Mouse (Mus musculus) layer of hippocampus, adult 9-10 months (tissue): ENCODE results near the gene Macrod2.
A peak's percentile ranks its signal among the peaks of the same experiment; 100 is the strongest.

Source experiments
- DNase-seq: peaks from one replicate; pipeline ENCODE4 v3.0.0; 2022; ENCODE audit warnings: low spot score

Gene Macrod2

DNA sequence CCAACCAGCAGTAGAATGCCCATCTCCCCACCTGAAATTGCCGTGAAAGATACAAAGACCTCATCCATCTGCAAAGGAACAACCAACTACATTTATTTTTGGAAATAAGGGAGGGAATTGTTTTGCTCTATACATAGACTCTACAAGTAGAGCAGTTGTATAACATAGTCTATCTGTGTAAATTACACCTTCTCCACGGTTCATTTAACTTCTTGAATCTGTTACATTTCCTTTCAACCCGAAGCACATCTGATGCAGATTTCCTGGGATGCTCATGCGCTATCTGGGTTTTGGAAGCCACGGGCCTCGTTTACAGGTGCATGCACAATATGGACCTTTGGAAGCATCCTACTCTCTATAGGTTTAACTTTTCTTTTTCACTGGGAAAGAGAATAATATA lies 175.8 kb downstream of the Macrod2 start:
- DNase-seq, result no peak

DNA sequence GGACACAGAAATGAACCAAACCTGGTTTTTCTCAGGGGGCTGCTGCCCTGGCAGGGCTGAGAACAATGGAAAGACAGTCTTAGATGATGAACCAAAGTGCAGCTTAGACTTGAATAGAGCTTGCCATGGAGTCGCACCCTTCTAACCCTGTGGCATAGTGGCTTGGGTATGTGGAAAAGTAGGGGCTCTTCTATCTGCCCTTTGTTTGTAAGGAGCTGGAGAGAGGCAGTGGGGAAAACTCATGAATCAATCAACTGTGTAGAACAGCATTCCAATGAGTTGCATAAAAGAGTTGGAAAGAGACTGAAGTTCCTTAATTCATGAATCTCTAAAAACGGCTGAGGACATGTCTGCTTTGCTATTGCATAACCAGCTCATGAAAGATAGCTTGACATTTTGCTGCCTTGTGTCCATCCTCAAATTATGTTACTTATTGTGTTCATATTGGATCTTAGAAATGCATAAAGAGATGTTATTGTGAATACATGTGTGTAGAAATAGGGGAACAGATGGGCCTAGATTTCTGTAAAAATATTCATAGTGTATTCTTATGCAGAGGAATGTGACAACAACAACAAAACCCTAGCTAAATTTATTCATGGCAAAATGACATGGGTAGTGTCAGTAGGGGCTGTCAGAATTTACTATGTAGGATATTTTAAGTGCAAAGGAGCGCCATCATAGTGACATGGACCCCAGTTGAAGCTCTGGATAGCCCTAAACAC lies 197.6 kb downstream of the Macrod2 start:
- peak; percentile 22 for DNase-seq

DNA sequence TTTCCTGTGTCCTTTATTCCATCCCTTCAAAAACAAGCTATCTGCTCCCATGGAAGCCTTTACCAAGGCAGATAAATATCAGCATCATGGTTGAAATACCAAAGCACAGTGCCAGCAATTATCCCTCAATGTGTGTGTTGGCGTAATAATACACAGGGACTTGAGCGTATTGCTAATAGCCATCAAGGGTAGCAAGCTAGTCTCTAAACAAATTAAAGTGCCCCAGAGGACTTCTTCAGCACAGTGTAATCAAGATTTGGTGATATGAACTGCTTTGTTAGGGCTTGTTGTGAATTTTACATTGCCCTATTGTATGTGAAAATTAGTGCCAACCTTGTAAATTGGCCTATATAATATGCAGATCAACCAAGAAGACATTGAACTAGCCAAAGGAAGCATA lies 201.8 kb downstream of the Macrod2 start:
- DNase-seq, result no peak

DNA sequence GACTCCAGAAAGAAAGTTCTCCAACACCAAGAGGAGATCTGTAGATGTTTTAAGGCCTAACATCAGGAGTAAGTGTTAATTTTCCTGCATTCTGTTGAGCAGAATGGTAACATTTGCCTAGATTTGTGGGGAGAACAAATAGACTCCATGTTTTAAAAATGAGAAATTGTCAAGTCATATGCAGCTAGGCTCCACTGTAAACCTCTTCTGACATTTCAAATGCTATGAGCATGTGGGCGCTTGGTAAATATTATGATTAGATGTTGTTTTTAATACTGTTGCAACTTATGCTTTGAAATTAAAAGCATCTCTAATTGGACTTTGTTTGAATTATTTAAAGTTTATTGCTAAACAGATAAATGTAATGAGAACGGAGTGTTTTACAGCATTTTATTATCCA lies 220.3 kb downstream of the Macrod2 start:
- DNase-seq, result no peak

DNA sequence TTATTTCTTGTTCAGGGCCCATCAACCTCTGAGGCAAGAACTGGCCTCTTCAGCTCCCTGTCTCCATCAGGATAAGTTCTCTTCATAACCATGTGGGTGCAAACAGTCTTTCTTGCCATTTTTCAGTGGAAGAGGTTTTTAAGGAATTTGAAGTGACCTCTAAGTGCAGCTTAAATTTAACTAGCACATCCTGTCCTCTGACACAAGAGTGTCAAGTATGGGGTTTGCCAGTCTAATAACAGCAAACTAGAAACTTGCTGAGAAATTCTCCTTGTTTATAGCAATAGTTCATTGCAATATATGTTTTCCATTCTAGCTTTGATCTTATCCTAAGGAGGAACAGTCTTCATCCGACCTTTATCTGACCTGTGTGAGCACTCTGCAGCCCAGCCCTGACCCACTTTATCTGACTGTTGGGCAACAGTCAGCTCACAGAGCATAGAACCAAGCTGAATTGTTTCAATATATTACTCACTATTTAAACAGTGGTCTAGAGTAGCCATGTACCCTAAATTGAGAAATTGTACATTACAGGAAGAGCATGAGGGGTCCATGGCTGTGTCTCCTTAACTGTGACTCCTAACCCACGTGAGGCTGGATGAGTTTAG lies 226.7 kb downstream of the Macrod2 start:
- DNase-seq, result no peak

DNA sequence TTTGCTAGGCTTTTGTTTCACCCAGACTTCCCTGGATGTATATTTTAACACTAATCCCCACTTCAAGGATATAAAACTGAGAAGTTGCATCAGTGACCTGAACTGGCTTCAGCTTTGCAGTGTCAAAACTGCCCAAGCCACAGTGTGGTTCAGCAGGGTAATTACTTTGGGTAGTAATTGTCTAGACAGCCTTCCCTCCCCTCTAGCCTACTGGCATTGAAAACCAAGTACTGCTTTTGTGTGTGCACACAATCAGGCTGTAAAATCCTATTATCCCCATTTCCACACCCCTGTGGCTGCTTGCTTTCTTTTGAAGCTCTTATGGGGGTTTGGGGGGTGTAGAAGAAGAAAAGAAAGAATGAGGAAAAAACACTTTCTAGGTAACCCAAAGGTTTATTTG lies 258.4 kb downstream of the Macrod2 start:
- no peak for DNase-seq

DNA sequence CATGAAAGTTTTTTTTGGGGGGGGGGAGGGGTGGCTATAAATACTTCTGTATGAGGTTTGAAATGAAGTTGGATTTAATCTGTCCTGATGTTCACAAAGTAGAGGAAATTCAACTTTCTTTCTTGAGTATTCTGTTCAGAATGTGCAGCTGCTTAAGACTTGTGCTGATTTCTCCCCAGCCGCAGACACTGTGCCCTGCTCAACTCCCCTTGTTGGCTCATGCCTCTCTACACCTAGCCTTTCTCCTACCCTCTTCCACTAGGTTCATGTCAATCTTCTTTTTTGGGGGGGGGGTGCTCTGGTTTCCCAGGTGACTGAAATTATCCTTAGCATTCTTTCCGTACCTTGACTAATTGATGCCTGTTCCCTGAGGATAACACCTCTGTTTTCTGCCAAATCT lies 258.9 kb downstream of the Macrod2 start:
- no peak for DNase-seq

DNA sequence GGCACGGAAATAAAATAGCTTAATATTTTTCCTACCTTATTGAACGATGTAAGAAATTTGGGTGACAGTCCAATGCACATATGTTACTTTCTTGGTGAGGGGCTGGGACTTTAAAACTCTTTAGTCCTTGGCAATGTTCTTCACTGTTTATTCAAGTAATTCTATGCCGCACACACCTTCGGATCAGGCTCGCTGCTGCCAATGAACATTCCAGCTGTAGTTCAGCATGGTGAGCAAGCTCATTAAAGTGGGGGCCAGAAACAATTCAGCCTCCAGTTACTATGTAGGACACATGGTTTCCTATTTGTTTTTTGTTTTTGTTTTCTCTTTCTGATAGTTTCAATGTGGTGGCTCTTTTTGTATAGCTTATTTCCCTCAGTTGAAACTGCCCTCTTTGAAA lies 267.6 kb downstream of the Macrod2 start:
- no peak for DNase-seq

DNA sequence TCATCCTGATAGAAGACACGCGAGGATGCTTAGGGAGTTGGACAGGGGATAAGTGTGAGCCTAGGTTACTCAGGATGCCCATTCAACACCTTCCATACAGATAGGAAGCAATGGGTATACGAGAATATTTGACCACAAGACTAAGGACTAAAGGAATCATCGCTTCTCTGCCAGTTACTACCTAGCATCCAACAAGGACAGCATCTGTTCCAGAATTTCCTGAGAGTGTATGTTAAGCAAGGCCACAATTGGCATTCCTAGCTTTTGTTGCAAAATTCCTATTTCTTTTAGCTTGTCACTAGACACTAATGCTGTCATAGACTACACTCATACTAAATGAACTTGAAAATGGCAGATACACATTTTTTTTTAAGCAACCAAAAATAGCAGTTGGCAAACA lies 269.3 kb downstream of the Macrod2 start:
- no peak for DNase-seq

DNA sequence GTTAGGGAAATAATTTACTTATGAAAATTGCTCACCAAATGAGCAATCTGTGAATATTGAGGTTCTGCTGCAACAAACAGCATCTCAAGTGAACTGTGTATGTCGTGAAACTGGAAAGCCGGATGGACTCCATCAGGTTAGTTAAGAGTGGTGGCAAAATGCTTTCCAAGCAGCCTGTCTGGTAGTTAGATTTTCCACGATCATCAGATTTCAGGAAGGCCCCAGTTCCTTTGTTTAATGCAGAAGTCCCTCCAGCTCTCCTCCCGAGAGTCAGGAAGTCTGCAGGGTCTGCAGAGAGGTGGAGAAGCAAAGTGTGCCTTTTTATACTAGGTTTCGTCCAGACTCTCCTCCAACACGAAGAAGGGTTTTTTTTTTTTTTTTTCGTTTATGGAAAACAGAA lies 271.7 kb downstream of the Macrod2 start:
- DNase-seq, result no peak

DNA sequence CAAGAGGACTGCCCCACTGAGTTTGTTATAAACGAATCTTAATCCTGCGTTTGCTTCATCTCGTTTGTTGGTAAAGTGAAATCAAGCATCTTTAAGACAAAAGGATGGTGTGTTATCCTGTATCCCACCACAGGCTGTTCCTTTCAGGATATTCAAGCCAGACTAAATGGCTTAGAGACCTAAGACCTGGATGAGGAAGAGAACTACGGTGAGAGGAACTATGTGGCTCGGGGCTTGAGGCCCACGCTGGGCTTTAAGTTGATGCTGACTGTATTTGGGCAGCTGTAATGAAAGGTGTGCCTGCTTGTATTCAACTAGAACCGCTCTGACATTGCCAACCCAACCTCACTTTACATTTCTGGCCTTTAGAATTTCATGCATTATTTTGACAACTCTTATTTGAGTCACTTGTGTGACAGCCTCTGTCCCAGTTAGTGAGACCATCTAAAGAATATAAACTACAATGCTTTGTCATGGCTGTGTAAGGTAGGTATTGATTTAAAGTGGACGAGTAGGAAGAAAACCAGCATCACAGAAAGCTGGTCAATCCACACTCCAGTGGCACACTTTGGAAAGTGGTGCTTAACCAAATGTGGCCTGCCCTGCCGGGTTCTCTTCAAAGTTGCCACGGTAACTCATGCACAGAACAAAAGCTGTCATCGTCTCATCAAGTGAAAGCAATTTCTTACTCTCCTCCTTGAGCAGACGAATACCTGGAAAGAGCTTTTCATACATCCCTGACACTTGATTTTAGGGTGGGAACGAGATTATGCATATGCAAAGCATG lies 272.3 kb downstream of the Macrod2 start:
- DNase-seq, result no peak

DNA sequence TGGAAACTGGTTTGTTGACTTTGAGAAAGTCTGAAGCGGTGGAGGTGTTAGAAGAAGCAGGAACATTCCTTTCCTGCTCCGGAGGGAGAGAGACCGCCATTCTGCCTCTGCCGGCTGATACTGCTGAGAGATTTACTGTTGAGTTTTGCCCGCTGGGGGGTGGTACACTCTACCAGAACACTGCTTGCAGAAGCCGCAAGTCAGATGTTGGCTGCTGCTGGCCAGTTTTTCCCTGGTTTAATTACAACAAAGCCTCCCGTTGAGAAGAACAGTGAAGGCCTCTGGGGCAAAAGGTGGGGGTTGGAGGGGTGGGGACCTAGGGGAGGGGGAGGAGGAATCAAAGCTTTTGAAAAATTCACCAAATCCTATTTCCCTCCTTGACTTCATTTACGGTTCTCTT lies 273.2 kb downstream of the Macrod2 start:
- peak; percentile 61 for DNase-seq

DNA sequence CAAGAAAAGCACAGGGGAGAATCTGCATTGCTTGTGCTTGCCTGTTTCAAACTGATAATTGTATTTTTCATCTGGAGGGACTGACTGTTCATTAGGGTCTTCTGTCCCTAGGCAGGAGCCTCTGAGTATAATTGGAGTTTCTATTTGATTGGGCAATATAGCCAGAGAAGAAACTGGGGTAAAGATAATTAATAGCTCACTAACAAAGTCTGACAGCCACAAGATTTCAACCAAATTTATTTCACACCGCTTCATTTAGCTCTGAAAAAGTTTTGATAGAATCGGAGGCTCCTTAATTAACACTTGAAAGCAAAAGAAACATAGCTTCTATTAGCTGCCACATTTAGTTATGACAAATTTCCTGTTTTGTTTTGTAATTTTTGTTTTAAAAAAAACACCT lies 274.0 kb downstream of the Macrod2 start:
- no peak for DNase-seq

DNA sequence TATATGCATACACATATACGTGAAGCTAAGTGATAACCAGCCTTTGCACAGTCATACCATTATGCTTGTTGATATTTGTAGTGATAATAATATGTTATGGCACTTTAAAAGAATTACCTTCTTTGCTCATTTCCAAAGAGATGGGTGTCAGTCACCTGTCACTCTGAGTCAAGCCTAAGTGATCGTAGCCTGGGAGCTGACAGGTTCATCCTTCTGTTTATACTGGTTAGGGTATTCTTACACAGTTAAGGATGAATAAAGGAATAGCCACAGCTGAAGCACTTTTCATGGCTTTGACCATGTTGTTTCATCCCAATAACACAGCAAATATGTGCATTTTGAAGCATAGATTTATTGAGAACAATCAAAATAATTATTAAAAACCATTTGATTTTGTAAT lies 274.7 kb downstream of the Macrod2 start:
- no peak for DNase-seq

DNA sequence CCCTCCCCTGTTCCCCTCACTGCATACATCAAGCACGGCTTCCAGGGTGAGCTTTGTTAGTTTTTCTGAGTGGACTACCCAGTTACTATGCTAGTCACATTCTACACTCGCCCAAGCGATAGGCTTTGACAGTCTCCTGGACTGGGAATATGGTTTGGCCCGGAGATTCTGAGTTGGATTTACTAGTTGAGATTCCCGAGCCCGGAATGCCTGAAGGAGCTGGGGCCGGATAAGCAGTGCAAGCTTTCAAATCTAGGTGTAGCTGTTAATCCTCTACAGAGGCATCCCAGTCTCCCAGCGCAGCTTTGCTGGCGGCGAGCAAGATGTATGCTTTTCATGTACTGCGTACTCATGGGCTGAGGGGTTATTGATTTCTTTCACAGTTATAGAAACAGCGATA lies 275.3 kb downstream of the Macrod2 start:
- DNase-seq, result peak; percentile 35

DNA sequence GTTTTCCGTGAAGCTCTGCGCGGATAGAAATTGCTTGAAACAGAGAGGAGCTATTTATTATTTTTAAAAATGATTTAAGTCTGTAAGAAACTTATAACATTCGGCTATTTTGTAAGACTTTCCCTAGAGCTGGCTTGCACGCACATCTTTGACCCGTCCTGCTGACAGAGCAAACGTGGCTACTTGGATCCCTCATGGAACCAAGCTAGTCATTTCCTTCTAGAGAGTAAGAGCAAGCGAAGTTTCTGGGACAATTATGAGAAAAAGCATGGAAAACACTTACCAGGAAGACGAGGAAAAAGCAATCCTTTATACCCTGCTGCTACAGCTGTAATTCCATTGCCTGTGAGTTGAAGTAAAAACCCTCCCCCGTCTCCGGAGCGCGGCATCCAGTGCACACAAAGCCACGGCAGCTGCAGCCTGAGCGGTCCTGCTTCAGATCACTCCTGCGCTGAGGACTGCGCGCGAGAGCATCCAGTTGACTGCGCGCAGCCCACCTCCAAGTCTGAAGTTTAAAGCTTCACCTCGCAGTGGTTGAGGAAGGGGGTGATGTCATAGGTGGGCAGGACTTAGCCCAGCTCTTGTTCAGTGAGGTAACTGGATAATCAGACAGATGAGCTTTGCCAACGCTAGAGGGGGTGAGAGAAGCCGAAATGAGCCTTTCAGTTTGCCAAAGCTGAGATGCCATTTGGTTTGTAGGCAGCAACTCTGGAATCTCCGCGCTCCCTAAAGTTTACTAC lies 276.0 kb downstream of the Macrod2 start, which contains the start of gene Flrt3:
TSS of gene Flrt3 (minus strand) at position 507 of the 740 bp plus-strand sequence.
- DNase-seq, result peak; percentile 94

DNA sequence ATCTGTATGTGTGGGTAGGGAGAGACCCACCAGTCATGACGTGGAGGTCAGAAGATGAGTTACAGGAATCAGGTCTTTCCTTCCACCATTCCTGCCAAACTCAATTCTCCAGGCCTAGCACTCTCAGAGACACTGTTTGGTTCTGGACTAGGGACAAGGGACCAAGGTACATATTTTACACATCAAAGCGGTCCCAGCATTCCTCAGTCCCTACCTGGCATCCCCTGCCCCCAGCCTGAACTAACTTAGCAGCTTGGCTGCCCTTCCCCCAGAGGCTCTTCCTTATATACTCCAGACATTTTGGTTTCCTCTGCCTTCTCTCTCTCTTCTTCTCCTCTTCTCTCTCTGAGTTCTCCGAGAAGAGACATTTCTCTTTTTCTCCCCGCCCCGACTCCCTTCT lies 278.4 kb downstream of the Macrod2 start:
- no peak for DNase-seq

DNA sequence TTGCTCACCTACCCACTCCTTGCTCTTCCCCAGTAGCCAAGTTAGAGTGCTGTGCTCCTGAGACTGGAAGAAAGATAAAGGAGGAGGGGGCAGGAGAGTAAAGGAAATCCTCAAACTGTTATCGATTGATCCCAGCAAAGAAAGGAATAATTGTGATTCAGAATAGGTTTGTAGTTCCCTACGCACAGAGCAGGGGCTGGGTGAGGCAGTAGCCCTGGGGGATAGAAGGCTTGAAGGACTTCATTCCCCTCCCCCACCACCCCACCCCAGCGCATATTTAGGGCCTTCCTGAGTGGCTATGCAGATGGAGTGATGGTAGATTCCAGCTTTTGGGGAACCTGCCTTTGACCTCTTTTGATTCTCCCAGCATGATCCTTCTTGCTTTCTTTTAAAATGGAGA lies 281.6 kb downstream of the Macrod2 start:
- DNase-seq, result no peak

DNA sequence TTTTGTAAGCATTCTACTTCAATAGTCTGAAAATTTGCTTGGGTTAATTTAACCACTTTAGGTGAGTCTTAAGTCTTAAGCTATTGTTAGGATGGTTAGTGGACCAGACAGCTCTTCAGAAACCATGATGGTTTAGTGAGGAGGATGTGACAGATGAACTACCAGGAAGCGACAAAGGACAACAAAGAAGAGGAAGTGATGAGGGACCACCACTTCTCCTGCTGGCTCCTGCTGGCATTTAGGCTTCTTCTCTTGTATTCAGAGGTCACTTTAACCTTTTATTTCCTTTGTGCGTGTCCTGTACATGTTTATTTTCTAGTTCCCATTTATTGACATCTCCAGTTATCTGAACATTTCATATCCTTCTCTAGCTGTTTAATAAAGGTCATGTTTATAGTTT lies 295.8 kb downstream of the Macrod2 start:
- DNase-seq, result no peak

DNA sequence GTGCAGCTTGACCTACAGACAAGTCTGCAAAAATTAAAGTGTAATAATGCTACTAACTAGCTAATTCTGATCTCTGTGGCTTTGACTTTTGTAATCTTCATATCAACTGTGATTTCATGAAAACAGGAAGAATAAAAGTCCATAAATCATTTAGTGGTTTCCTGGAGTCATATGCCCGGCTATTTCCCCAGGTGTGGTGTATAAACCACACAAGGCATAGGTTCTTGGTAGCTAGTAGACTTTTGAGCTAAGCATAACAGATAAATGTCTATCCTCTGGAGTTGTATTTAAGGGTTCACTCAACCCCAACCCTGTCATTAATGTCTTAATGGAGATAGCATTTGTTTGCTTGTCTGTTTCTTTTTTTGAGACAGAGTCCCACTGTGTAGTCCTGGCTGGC lies 296.3 kb downstream of the Macrod2 start:
- DNase-seq, result no peak

DNA sequence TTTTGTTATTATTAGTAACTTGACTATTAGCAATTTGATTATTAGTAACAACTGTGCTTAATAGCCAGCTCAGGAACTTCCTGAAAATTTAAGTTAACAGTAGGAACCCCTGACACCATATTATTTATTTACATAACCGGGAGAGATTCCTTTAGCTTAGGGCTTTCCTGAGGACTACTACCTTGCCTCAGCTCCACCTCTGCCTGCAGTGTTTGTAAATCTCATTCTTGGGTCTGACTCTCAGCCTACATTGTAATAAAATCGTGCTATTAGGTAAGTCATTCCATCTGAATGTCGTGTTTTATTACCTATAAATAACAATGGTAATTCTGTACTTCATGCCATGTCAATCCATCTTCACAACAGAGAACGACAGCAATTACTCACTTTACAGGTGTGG lies 297.4 kb downstream of the Macrod2 start:
- DNase-seq, result no peak

DNA sequence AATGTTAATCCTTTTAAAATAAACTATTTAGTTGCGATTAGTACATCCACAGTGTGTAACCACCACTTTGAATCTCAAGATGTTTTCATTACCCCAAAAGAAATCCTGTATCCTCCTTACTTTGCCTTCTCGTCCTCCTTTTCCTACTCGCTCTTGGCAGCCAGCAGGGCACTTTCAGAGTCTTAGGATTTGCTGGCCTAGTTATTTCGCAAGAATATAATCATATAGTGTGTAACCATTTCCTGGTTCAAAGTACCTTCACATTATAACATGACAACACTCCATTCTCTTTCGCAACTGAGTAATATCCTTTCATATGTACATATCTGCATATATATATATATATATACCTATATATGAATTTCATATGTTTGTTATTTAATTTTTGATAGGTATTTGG lies 298.7 kb downstream of the Macrod2 start:
- DNase-seq, result no peak

DNA sequence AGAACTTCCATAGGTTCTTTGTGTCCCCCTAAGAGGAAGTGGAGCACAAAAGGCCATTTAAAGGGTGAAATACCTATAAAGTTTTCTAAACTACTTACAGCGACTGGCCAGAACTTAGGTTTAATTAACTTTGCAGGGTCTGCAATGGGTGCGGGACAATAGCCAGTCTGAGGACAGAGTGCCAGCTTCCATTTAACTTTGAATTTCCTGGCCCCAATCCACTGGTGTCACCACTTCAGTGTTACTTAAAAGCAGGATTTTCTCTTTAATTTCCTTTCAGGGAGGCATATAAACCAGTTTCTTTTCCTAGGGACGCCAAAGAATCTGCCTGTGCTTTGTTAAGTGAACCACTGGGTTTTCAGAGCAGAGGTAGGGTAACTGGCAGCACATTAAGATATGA lies 303.5 kb downstream of the Macrod2 start:
- DNase-seq, result no peak
